Mouse (Mus musculus): ENCODE measurements at regions not wholly inside any gene's neighbourhood (a gene's known extent, or its start where the extent isn't known, plus 50 kb on each side); places are given as distances from the start of the nearest gene placed in this dataset.
A peak's percentile ranks its signal among the peaks of the same experiment; 100 is the strongest.

DNA sequence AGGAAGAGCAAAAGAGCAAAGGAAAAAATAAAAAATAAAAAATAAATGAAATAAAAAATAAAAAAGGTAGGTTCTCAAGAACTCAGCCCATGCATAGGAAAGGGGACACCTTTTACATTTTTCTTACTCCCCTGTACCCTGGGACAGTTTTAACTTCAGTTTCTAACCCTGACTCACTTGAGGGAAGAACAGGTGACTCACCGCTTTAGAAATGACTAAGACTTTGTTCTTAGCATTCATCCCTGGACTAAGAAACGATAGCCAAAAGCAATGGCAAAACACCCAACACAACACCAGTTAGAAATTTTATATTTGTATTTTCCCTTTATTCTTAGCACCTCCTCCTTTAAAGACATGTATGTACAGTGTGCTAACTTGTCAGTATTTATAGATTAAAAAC is 161.5 kb upstream of the Samsn1 start:
- DNase-seq (ENCODE audit: low read depth), result peak; percentile 8

GRCm38 (mm10) chr16:76183105-76183504 is 161.0 kb upstream of the Samsn1 start:
- DNase-seq (ENCODE audit: low read depth), result no peak

DNA sequence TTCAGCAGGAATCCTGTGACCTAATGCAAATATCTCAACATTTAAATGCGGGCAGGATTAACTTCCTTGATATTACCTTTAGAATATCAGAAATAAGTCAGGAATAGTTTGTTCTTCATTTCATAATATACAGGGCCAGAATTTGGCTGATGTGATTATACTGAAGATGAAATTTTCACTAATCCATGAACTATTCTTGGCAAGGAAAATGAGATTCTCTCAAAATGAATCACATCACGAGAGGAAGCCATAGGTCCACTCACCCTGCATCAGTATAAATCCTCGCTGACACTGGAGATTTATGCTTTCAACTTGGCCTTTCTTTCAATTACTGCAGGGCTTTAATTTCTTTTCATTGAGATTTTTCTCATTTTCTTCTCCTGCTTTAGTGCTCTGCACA is 159.5 kb upstream of the Samsn1 start:
- DNase-seq (ENCODE audit: low read depth), result no peak

- no peak for DNase-seq (ENCODE audit: low read depth)
These were observed 145.6 kb upstream of the Samsn1 start for GRCm38 (mm10) chr16:76167651-76168050.

DNA sequence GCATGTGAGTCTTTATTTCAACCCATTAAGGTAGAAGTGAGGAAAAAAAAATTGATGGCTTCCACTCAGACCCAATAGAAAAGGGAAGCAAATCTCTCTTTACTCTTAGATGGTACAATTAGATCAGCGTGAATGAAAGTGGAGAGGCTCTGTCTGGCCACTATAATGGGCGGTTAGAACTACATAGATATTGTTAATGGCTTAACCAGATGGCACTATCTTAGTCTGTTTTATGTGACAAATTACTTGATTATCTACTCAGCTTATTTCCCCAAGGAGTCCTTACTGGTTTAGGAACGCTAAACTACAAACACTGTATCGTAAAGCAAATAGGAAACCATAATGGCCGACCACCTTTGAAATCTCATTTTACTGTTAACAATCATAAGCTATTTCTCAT is 138.8 kb upstream of the Samsn1 start:
- no peak for DNase-seq (ENCODE audit: low read depth)

GRCm38 (mm10) chr16:76158585-76158984 is 136.5 kb upstream of the Samsn1 start:
- no peak for DNase-seq (ENCODE audit: low read depth)

DNA sequence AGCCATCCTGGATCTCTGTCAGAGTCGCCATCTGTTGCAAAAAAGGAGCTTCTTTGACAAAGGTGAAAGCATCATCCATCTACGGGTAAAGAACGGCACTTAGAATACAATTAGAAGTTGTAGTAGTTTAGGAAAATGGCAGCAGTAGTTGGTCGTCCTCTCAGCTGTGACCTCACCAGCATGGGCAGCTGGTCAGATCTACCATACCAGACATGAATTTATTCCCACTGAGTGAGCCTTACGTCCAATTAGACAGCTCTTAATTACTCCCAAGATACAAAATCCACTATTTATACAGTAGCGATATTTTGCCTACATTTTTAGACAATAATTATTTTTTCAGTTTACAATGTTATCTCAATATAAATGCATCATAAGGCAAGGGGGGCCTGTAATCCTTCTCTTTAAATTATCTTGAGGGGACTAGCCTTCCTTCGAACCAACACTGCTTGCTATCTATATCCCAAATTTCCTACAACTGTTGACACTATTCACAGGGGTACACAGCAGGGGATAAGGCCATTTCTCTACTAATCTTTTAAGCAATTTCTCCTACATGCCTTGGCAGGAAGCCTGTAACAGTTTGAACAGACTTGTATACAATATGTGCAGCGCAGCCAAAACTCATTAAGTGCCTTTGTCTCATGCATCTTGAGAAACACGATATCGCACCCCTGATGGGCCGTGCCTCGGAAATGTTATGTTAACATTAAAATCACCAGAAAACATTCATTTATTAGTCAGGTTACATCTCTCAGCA is 131.9 kb upstream of the Samsn1 start:
- DNase-seq (ENCODE audit: low read depth), result no peak

- no peak for DNase-seq (ENCODE audit: low read depth)
These were observed 127.5 kb upstream of the Samsn1 start for GRCm38 (mm10) chr16:76149581-76149980.

- DNase-seq (ENCODE audit: low read depth), result no peak
These were observed 111.8 kb upstream of the Samsn1 start for GRCm38 (mm10) chr16:76133892-76134291.

GRCm38 (mm10) chr16:76130486-76130885 is 108.4 kb upstream of the Samsn1 start:
- no peak for DNase-seq (ENCODE audit: low read depth)

DNA sequence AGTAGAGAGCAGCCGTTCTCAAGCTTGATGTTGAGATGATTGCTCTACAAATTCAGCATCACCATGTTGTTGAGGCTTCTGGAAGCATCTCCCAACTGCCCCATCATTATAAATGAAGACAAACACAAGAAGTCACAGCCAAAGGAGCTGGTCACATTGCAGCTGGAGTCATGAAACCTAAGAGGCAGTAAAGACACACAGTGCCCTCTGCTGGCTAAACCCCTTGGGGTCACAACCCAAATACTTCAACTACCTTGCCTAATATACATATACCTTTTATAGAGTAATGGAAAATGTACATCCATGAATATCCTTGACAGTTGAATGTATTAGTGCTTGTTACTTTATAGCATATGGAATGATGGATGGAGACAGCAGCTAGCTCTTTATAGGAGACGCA is 107.9 kb upstream of the Samsn1 start:
- peak; percentile 81 for DNase-seq (ENCODE audit: low read depth)

DNA sequence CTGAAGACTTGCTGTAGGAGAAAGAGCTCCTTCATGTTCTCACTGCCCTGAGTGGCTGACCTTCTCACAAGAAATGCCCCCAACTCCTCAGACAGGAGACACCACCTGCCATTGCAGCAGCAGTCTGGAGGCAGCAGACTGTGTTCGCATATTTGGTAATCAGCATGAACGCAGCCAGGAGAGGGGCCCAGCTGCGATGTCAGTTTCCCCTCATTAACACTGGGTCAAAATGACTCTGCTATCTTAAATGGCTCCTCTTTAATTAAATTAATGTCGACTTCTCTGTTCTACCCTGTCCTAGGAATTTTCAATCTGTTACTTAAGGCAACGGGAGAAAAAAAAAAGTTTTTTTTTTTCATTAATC is 100.9 kb upstream of the Samsn1 start:
- DNase-seq (ENCODE audit: low read depth), result no peak

- DNase-seq (ENCODE audit: low read depth), result no peak
These were observed 100.3 kb upstream of the Samsn1 start for GRCm38 (mm10) chr16:76122172-76123020.

DNA sequence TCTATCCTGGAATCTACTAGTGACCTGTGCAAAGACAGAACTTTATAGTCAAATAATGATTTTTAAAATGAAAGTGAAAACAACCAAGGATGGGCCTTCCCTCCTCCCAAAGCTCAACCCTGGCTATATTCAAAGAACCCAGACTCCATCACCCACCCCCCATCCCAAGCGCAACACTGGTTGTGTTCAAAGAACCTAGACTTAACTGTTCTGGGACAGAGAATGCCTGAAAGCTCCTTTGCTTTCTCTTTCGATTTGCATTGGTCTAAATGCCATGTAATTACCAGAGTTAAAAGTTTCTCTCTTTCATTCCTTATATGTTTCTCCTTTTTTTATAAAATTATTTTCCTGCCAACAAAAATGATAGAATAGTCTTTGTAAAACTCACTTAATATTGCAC is 98.6 kb upstream of the Samsn1 start:
- peak; percentile 53 for DNase-seq (ENCODE audit: low read depth)

GRCm38 (mm10) chr16:76110383-76110782 is 88.3 kb upstream of the Samsn1 start:
- DNase-seq (ENCODE audit: low read depth), result no peak

DNA sequence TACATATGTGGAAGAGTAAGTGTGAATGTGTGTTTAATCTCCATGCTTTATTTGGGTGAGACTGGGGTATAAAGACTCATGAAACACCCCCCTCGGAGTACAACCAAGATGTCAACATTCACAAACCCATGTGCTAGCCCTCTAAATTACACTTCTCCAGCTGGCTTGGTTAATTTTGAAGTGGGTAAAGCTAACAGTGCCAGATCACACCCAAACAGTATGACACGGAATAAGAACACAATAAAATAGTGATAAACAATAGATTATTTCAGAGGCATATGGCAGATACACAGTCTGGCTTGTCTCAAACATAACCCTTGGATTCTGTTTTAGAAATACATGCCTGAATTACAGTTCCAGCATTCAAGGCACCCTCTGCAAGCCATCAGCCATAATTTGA is 86.4 kb upstream of the Samsn1 start:
- no peak for DNase-seq (ENCODE audit: low read depth)

GRCm38 (mm10) chr16:76104673-76105072 is 82.6 kb upstream of the Samsn1 start:
- DNase-seq (ENCODE audit: low read depth), result no peak

DNA sequence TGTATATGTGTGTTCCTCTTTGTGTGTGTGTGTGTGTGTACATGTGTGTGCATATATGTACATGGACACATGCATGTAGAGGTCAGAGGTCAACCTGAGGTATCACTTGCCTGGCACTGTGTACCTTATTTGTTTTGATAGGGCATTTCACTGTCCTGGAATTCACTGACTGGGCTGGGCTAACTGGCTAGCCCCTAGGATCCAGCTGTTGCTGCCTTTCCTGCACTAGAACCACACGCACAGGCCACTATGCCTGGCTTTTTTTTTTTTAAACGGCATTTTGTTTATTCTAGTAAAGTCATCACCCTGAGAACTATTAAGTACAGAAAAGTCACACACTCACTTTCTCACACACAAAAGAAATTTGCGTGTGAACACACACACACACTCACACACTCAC is 79.7 kb upstream of the Samsn1 start:
- DNase-seq (ENCODE audit: low read depth), result no peak

GRCm38 (mm10) chr16:76097808-76098207 is 75.7 kb upstream of the Samsn1 start:
- DNase-seq (ENCODE audit: low read depth), result no peak

- no peak for DNase-seq (ENCODE audit: low read depth)
These were observed 74.3 kb upstream of the Samsn1 start for GRCm38 (mm10) chr16:76096363-76096762.

DNA sequence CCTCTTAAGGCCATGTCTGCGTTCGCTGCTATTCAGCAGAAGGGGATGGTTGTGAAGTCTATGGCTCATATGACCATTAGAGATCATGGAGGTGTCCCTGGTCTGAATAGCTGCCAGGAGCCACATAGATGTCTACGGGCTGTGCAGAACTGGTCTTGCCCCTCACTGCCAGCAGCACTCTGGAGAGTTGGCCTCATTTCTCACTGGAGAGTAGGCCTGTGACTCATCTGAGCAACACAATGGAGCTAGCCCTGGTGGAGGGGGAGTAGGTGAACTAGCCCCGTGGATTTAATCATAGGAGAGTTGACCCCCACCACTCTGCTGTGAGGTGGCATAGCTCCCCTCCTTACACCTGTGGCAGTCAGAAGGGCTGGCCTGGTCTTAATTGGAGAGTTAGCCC is 63.3 kb upstream of the Samsn1 start:
- DNase-seq (ENCODE audit: low read depth), result no peak

DNA sequence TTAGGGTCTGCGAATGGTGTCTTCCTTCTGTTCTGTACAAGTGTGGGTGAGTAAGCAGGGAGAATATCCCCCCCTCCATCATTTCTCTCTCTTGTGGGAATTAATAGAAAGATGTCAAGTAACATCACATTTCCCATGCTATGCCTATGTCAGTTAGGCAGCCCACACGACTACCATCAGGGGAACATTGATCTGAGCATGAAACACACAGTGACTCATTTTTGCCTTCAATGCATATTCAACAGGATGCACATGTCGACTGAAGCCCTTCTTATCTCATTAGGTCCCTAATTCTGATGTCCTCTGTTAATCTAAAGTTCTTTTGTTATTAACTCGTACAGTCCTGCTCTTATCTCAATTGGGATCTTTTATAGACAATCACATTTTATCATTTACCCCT is 60.4 kb upstream of the Samsn1 start:
- no peak for DNase-seq (ENCODE audit: low read depth)

- no peak for DNase-seq (ENCODE audit: low read depth)
These were observed 57.9 kb upstream of the Samsn1 start for GRCm38 (mm10) chr16:76079761-76080502.

All from induced T-regulatory cell, adult 2 months (primary cell).